Mouse (Mus musculus) CH12.LX (cell line): Measurements from ENCODE around the gene Ccdc60.

Experiments used
- BHLHE40 ChIP-seq: IDR thresholded peaks from 2 replicates; pipeline ENCODE4 v1.6.1; 2011; ENCODE audit warnings: mild to moderate bottlenecking, low read depth, low read length, improper control_type of control experiment
- CTCF ChIP-seq, 2 experiments: IDR thresholded peaks in 1 of 2; conservative IDR thresholded peaks in 1 of 2; 2 replicates each; pipeline ENCODE4 v1.5.1; 2011 to 2012; ENCODE audit warnings: low read depth in 2 of 2, low read length in 2 of 2, improper control_type of control experiment in 1 of 2, inconsistent platforms in 1 of 2, mild to moderate bottlenecking in 1 of 2, moderate library complexity in 1 of 2
- EP300 ChIP-seq: IDR thresholded peaks from 2 replicates; pipeline ENCODE4 v1.6.1; 2011; ENCODE audit warnings: low read length, improper control_type of control experiment
- ETS1 ChIP-seq: conservative IDR thresholded peaks from 2 replicates; pipeline ENCODE4 v1.6.1; 2012; ENCODE audit warnings: low read depth, mild to moderate bottlenecking, inconsistent platforms, low read length, improper control_type of control experiment, moderate library complexity
- HCFC1 ChIP-seq: IDR thresholded peaks from 2 replicates; pipeline ENCODE4 v1.6.1; 2012; ENCODE audit warnings: low read depth, mild to moderate bottlenecking, inconsistent platforms, low read length, improper control_type of control experiment
- KAT2A ChIP-seq: IDR thresholded peaks from 2 replicates; pipeline ENCODE4 v1.6.1; 2012; ENCODE audit warnings: low read length, improper control_type of control experiment, inconsistent platforms; ENCODE audit not compliant: insufficient replicate concordance
- MAFK ChIP-seq: IDR thresholded peaks from 2 replicates; pipeline ENCODE4 v1.6.1; 2011; ENCODE audit warnings: low read length, improper control_type of control experiment; ENCODE audit not compliant: insufficient replicate concordance
- MYC ChIP-seq: IDR thresholded peaks from 2 replicates; pipeline ENCODE4 v1.6.1; 2011; ENCODE audit warnings: low read depth, mild to moderate bottlenecking, improper control_type of control experiment, low read length
- RCOR1 ChIP-seq: conservative IDR thresholded peaks from 2 replicates; pipeline ENCODE4 v1.6.1; 2012; ENCODE audit warnings: low read depth, mild to moderate bottlenecking, inconsistent platforms, low read length, improper control_type of control experiment
- TCF12 ChIP-seq: IDR thresholded peaks from 2 replicates; pipeline ENCODE4 v1.6.1; 2014; ENCODE audit warnings: low read depth, mild to moderate bottlenecking, inconsistent platforms, low read length, improper control_type of control experiment
- USF1 ChIP-seq: IDR thresholded peaks from 2 replicates; pipeline ENCODE4 v1.6.1; 2014; ENCODE audit warnings: low read depth, mild to moderate bottlenecking, inconsistent platforms, low read length, improper control_type of control experiment
- ZNF384 ChIP-seq: IDR thresholded peaks from 2 replicates; pipeline ENCODE4 v1.6.1; 2012; ENCODE audit warnings: low read depth, low read length, improper control_type of control experiment, inconsistent platforms

GRCm38 (mm10) chr5:116305557-116305956 is 16.8 kb upstream of the Ccdc60 start:
- TF ChIP-seq USF1: no peak
- TF ChIP-seq CTCF (conservative IDR thresholded peaks at IDR 0.05 in 1 of 2, IDR thresholded peaks at IDR 0.05 in 1 of 2; ENCODE audit: low read depth in 2 of 2, low read length in 2 of 2): no peak
- TF ChIP-seq KAT2A: no peak
- TF ChIP-seq MYC: no peak
- no peak for TF ChIP-seq ZNF384
- TF ChIP-seq HCFC1: no peak
- no peak for TF ChIP-seq TCF12
- no peak for TF ChIP-seq ETS1
- TF ChIP-seq EP300: no peak
- TF ChIP-seq BHLHE40: no peak
- no peak for TF ChIP-seq MAFK
- TF ChIP-seq RCOR1: no peak
